Mouse (Mus musculus) spleen, adult 2 months (tissue): Measurements from ENCODE around the gene Olfr156.

Experiments used
- CTCF ChIP-seq: fragments of 200-500 bp; IDR thresholded peaks from 2 replicates; pipeline ENCODE4 v1.5.1; 2011; ENCODE audit warnings: mild to moderate bottlenecking, inconsistent platforms; ENCODE audit not compliant: insufficient read depth, insufficient read length, insufficient replicate concordance; ENCODE audit errors: extremely low read depth
- POLR2A ChIP-seq: fragments of 200-500 bp; IDR thresholded peaks from 2 replicates; pipeline ENCODE4 v1.6.1; 2011; ENCODE audit warnings: low read depth, low read length, inconsistent platforms

- no peak for TF ChIP-seq CTCF
- TF ChIP-seq POLR2A, result no peak
Observed at GRCm38 (mm10) chr4:43869821-43870220, 46.1 kb upstream of the Olfr156 start.
